Mouse (Mus musculus): ENCODE measurements at regions not wholly inside any gene's neighbourhood (a gene's known extent, or its start where the extent isn't known, plus 50 kb on each side); places are given as distances from the start of the nearest gene placed in this dataset.

GRCm38 (mm10) chr16:20810322-20810721 lies 76.0 kb upstream of the Thpo start:
- TF ChIP-seq CTCF (IDR thresholded peaks at IDR 0.05; ENCODE audit: low read depth) (no peak), EP300 (IDR thresholded peaks at IDR 0.05; ENCODE audit: low read depth) (no peak)

Measured in heart, postnatal 0 days (tissue).